Mouse (Mus musculus): ENCODE results near the gene Slc23a3.

The Slc23a3 gene

DNA sequence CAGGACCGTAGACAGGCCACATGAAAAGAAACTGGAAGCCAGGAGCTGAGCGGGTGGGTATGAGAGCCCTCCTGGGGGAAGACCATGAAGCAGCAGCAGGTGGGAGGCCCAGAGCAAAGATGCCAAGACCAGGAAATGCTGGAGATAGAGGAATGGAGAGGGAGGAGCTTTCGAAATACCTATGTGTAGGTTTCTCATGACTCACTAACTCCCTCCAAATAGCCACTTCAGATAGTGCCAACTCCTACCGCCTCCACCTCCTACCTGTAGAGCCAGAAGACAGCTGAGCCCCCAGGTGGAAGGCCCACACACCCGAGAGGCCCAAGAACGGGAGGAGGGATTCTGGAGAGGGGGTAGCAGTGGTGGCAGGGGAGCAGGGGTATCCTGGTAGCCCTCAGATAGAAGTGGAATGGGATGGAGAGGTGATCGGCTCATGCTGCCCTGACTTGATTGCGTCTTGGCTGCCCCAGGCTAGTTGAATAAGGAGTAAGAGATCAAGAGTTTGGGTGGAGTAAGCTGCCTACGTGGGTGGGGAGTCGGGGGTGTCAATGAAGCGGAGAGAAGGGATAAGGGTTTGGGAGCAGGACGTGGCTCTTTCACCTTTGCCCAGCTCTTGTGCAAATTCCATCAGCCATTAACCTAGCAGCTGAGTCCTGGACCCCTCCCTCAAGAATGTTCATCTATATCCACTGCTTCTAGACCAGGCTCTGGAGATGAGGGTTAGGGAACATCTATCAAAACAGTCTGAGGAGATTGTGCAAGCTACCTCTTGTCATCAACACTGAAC lies at the start of gene Slc23a3:
Slc23a3 (minus strand) TSS at position 470 of the 787 bp plus-strand sequence.
- DNase-seq (ENCODE audit: low spot score), result no peak

DNA sequence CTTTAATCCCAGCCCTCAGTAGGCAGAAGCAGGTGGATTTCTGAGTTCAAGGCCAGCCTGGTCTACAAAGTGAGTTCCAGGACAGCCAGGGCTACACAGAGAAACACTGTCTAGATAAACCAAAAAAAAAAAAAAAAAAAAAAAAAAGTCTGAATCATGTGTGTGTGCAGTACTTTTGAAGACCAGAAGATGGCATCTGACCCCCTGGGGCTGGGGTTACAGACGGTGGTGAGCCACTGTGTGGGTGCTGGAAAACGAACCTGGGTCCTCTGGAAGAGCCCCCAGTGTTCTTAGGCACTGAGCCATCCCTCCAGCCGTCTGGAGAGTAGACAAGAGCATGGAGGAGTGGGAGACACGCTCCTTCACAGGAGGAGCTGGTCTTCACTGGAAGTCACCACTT lies 48.5 kb upstream of the Slc23a3 start:
- no peak for DNase-seq (ENCODE audit: low spot score)

DNA sequence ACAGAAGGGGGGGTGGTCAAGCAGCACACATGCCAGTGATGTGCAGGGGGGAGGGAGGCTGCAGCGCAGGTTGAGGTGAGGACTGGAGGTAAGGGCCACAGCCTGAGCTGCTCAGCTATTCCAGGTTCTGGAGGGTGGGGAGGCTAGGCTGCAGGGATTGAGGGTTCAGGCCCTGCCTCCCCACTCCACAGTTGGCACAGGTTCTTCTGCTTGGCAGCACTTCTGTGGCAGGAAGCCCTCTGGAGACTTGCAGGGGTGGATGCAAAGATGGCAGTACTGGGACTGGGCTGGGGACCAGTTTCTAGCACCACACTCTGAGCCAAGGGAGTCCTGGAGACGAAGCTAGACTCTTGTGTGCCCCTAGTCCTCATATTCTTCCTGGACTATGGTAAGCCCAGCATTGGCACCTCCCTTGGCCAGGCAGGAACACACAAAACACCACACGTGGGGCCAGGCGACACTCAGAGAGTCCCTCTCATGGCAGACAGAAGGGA lies 47.7 kb upstream of the Slc23a3 start:
- no peak for DNase-seq (ENCODE audit: low spot score)

- no peak for DNase-seq (ENCODE audit: low spot score)
Observed at GRCm38 (mm10) chr1:75180741-75181140, 47.1 kb upstream of the Slc23a3 start.

- peak; percentile 94 for DNase-seq (ENCODE audit: low spot score)
Observed at GRCm38 (mm10) chr1:75180105-75180590, 46.5 kb upstream of the Slc23a3 start, which contains the start of gene Abcb6. TSS of gene Abcb6 (minus strand) at chr1:75180392.

DNA sequence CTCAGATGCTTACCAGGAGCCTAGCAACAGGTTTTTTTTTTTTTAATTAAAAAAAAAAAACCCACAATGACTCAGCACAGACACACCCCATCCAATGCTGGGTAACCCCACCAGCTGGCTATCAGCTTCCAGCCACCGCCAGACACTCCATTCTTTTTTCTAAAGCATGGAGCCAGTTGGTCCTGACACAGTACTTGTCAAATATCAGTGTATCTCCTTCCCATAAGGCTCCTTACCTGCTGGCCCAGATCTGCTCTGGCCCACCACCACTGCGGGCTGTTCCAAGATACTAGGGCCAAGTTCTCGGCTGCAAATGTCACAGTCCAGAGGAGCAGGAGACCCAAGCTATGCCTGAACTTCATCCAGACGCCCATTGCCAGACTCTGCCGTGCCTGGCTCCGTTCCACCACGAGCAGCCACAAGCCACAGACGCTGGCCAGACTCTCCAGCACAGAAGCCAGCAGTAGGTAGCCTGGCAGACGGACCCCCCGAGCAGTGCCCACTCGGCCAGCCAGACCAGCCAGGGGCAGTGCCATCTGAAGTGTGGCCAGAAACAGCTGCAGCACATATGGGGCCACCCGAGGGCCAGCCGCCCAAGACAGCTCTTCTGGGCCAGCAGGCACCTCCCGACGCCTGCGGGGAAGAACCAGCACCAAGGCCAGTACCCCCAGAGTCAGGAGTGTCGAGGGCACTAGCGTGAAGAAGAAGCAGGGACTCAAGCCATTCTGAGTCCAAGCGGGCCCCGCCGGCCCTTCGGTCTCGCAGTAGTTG lies 45.8 kb upstream of the Slc23a3 start:
- DNase-seq (ENCODE audit: low spot score), result peak; percentile 86

DNA sequence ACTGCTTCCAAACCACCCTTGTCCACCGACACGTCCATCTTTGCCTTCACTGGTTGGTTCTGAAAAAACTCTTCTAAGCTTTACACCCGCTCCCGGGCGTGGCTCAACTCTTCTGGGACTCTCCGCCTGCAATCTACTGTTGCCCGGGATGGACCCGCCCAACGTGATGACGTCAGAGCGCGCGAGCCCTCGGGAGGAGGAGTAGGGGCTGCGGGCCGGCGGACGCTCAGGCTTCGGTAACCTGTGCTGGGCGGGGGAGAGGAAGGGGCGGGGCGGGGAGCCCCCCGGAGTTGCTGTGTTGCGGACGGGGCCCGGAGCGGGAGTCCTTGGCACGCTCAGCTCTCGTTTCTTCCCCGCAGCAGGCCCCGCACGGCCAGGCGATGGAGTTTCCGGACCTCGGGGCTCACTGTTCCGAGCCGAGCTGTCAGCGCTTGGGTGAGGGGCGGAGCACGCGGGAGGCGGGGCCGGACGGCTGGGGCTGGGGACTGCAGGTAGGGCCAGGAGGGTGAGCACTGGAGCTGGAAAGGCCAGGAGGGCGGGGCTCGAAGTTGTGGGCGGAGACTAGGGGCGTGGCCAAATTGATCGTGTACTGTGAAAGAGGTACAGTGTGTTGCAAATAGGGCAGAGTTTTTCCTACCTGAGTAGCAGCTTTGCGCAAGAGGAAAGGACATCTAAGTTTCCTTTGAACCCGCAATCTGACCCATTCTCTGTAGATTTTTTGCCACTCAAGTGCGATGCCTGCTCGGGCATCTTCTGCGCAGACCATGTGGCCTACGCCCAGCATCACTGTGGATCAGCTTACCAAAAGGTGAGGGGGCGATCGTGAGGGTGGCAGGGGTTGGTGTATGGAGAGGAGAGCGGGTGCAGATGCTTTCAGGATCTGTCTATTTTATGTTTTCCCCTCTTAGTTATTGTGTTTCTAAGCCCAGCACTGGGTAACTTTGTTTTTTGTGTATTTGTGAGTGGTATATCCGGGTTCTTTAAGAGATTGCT lies 35.1 kb upstream of the Slc23a3 start, which contains the start of gene Zfand2b:
Zfand2b (plus strand) TSS at position 175 of the 993 bp plus-strand sequence.
- DNase-seq (ENCODE audit: low spot score), result peak; percentile 96

DNA sequence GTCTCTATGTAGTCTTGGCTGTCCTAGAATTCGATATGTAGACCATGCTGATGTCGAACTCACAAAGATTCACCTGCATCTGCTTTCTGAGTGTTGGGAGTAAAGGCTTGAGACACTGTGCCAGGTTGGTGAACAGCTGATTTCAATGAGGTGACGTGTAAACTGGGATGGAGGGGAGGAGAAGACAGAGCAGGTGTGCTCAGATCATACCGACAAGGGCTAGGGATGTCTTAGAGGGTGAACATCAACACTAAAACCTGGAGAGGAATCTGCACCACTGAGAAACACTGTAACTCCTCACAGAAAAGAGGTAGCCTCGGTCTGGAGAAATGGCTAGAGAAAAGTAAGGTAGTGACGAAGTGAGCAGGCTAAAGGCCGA lies 34.4 kb upstream of the Slc23a3 start:
- no peak for DNase-seq (ENCODE audit: low spot score)

GRCm38 (mm10) chr1:75160256-75160617 lies 26.5 kb upstream of the Slc23a3 start:
- peak; percentile 55 for DNase-seq (ENCODE audit: low spot score)

DNA sequence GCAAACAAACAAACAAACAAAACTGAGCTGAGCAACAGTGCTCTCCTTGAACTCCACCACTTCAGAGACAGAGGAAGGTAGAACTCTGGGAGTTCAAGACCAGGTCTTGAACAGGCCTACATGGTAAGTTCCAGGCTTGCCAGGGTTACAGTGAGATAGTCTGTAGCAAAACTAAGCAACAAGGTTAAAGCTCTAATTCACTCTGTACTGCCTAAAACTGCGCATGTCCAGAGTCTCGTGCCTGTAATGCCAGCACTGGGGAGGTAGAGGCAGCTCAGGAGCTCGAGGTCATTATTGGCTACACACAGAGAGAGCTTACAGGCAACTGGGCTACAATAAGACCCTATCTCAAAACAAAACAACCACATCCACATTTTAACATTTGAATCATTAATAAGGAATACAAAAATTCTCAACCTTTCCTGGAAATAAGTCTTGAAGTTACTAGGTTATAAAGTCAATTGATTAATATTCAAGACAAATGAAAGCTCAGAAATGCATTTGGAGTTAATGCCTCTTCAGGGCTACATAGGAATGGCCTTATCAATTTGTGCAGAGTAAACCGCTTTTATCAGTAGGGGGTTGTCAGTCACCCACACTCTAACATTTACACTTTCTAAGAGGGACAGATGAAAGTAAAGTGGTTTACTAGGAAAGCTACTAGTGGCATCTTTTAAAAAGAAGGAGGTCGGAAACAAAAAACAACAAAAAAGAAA lies 26.0 kb upstream of the Slc23a3 start:
- peak; percentile 74 for DNase-seq (ENCODE audit: low spot score)

GRCm38 (mm10) chr1:75158990-75159389 lies 25.3 kb upstream of the Slc23a3 start:
- no peak for DNase-seq (ENCODE audit: low spot score)

GRCm38 (mm10) chr1:75155837-75156236 lies 22.1 kb upstream of the Slc23a3 start:
- DNase-seq (ENCODE audit: low spot score), result no peak

DNA sequence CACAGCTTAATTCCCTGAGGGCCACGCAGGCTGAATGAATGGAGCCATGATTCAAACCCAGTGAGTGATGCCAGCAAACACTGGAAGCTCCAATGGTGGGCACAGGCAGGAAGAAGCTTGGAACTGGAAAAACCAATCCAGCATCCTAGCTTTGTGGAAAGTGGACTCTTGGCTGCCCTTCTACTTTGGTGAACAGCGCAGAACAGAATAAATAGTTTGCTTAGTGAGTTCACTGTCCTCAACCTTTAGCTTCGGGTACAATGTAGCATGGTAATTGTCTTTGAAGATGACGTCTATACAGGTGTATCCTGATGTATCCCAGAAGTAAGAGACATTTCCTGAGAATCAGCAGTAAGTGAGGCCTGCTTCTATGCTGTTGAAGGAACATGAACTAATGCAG lies 15.0 kb upstream of the Slc23a3 start:
- no peak for DNase-seq (ENCODE audit: low spot score)

- DNase-seq (ENCODE audit: low spot score), result no peak
Observed at GRCm38 (mm10) chr1:75147411-75148135, 13.9 kb upstream of the Slc23a3 start.

DNA sequence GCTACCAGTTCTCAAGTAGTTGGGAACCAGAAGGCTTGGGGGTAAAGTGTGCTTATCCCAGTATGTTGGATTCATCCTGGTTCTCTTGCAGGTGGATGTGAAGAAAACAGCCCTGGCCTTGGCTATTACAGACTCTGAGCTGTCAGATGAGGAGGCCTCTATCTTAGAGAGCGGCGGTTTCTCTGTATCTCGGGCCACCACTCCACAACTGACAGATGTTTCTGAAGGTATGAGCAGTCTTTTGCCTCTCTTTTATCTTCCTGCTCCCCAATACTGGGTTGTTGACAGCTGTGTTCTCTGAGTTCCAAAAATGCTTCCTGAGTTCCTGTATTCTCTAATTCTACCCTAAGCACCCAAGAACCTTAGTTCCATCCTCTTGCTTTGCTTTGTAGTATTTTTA lies 11.9 kb upstream of the Slc23a3 start:
- no peak for DNase-seq (ENCODE audit: low spot score)

- DNase-seq (ENCODE audit: low spot score), result peak; percentile 95
Observed at GRCm38 (mm10) chr1:75142301-75143261, 8.9 kb upstream of the Slc23a3 start, which contains the start of the genes Cnppd1 and Retreg2. TSS of gene Cnppd1 (minus strand) at chr1:75142711. TSS of gene Retreg2 (plus strand) at chr1:75142778.

- peak; percentile 71 for DNase-seq (ENCODE audit: low spot score)
Observed at GRCm38 (mm10) chr1:75141486-75142190, 7.9 kb upstream of the Slc23a3 start.

GRCm38 (mm10) chr1:75140601-75141190 lies 7.0 kb upstream of the Slc23a3 start:
- no peak for DNase-seq (ENCODE audit: low spot score)
